Mouse (Mus musculus) cerebellum, adult 11-12 months (tissue): ENCODE measurements around the gene Aldh3a2.
"Not testable (repeated sequence)": the region's sequence is repeated elsewhere in the genome, so short reads cannot be mapped to it uniquely, and the experiment has no call there.

Experiments
- DNase-seq: peaks from one replicate; pipeline ENCODE4 v3.0.0; 2022

The Aldh3a2 gene

DNA sequence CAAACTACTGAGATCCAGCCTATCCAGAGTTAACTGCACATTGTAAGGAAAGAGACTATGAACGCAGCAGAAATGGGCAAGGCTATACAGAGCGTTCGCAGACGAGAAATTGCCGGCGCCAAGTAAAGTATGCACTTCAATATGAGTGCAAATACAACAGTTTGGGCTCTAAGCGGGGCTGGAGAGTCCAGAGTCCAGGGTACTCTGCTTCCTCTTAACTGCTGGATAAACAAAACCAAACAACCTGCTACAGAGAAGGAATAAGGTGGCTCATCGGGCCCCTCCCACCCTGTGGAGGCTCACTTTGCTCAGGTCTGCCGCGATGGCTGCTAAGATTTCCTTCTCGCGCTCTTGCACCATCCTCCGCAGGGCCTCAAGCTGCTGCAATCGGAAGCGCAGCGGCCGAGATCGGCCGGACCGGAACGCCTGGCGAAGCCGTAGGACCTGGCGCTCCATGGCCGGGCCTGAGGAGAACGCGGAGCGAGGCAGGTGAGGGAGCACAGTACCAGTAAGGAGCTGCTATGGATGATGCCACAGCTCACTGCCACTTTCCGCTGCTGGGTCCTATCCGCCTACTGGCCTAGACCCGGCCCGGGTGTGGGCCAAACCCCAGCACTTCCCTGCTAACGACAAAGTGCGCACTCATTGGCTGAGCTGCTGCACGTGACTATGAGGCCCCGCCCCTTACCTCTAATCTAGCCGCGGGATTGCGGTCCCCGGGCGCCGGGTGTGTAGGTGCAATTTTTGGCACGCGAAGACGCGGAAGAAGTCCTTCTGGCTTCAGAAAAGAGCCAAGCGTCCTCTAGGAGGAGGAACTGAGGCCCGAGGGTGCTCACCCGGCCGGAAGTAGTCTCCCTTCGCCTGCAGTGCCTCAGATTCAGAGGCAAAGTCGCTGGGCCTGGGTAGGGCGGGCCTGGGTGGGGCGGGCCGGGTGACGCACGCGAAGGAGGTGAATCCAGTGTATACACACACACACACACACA, at the start of gene Aldh3a2:
TSS of gene Aldh3a2 (minus strand) at position 914 of the 983 bp plus-strand sequence.
- peak; percentile 96 for DNase-seq

DNA sequence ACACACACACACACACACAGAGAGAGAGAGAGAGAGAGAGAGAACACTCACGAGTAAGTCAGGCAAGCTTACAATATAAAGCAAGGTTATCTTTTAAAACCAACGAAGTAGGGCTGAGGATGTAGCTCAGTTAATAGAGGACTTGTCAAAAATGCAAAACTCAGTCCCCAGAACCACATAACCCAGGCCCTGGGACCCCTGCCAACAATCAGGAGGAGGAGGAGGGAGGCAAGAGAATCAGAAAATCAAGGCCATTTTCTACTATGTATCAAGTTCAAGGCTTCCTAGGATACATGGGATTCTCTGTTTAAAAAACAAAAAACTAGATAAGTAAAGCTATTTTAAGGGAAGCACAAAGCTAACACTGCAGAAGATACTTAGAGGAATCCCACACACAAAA, 49.6 kb upstream of the Aldh3a2 start:
- no peak for DNase-seq

DNA sequence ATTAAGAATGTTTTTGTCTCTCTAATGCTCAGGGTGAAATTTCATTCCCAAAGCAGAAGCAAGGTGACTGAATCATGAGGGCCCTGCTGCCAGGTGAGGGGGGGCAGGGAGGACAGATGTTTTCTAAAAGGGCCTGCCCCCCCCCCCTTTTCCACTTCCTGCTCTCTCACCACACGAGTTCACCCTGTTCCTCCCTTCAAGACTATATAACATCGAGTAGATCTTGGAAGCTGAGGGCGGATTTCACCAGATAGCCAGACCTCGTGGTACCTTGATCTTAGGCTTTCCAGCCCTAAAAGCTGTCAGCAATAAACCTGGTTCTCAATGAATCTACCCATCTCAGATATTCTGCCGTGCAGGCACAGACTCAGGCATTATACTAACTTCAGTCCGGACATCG, 43.1 kb upstream of the Aldh3a2 start:
- no peak for DNase-seq

DNA sequence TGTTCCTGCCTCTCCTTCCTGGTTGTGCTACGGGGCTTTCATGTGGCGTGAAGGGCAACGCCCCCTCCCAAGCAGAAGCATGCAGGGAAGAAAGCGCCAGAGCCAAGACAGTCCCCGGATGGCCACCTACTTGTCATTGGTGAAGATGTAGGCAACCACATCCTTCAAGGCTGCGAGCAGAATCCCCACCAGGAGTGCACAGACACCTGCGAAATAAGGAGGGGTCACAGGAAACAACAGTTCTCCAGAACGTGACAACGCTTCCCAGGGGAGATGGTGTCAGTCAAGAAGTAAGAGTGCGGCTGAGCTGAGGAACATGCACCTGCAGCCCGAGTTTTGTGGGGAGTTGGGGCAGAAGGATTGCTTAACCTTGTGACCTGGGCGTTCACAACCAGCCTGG, 42.6 kb upstream of the Aldh3a2 start:
- no peak for DNase-seq

DNA sequence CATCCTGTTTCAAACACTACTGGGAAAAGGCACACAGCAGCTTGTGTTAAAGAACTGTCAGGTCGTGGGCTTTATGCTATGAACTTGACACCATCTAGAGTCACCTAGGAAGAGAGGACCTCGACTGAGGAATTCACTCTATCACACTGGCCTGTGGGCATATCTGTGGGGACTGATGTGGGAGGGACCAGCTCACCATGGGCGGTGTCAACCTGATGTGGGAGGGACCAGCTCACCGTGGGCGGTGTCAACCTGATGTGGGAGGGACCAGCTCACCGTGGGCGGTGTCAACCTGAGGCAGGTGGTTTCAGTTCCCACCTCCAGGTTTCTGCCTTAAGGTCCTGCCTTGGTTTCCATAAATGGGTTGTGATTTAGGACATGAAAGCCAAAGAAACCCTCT, 40.5 kb upstream of the Aldh3a2 start:
- no peak for DNase-seq

DNA sequence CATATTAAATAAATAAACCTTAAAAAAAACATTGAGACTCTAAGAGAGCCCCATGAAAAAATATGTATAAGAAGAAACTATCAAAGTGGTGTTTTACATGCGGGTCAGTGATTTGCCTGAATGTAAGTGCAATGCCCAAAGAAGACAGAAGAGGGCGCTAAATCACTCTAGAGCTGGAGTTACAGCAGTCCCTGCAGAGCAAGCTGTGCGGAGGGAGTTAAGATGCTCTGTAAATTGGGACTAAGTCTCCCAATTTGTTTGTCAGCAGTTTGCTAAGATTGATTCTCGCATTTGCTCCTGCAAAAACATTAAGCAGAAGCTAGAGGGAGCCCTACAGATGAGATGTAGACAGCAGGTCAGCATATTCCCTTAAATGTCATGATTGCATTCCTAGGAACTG, 38.1 kb upstream of the Aldh3a2 start:
- no peak for DNase-seq

DNA sequence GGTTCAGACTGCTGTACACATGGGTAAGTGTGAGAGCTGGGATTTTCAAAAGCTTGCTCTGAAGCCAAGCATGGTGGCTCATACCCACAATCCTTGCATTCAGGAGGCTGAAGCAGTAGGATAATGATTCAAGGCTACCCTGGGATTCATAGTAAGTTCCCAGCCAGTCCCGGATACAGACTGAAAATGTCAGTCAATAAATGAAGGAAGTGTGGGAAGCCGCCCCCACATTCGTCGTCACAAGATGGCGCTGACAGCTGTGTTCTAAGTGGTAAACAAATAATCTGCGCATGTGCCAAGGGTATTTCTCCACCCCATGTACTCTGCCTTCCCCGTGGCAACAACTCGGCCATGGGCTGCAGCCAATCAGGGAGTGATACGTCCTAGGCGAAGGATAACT, 37.3 kb upstream of the Aldh3a2 start:
- not testable (repeated sequence) for DNase-seq

DNA sequence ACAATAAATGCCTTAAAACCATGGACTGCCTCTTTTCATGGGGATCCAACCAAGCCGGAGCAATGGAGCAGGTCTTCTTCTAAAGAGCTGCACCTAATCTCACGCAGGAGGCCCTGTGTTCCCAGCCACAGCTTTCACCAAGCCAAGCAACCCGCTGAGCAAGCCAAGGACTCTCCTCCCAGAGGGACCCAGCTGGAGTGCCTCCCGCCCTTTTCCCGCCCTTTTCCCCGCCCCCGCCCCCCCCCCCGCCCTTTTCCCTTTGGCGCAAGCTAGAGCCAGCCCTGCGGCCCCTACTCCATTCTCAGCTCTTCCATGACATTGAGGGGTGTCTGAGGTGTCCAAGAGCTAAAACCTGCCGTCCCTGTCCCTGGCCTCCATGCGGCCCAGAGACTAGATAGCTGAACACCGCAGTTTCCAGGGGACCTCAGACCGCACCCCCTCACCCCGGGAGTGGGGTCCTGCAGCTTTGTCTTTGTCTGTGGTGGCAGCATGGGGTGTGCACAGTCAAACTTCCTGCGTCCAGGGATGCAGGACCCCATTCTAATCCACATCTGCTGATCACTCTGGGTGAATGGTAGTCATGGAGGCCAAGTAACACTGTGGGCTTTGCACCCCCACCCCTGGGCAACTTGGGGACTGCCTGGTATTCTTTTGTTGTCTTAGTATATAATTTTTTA, 33.6 kb upstream of the Aldh3a2 start:
- no peak for DNase-seq

DNA sequence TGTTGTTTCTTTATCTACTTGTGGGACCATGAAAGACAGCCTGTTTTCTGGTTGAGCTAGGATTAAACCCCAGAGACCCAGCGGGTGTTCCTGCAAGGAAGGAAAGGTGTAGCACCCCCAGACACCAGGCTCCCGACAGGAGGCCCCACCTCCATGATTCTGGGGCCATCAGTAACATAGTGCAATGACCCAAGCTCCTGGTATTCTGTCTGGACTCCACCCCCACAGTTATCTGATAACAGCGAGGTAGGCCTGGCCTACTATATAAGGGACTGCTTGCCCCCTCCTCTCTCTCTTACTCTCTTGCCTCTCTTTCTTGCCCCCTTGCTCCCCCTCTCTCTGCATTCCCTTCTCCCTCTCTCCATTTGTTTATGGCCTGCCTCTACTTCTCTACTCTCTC, 32.9 kb upstream of the Aldh3a2 start:
- no peak for DNase-seq

DNA sequence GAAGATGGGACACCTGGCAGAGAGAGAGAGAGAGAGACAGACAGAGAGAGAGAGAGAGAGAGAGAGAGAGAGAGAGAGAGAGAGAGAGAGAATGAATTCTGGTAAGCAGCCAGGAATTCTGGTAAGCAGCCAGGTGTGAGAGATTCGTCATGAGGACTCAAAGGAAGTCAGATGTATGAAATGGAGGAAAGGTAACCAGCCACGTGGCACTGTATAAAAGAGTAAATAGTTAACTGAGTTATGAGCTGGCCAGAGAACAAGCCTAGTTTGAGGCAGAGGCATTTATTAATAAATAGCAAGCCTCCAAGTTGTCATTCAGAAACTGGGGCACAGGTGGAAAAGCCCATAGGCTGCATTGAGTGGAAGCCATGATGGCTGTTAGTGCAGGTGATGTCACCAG, 30.6 kb upstream of the Aldh3a2 start:
- DNase-seq, result no peak

DNA sequence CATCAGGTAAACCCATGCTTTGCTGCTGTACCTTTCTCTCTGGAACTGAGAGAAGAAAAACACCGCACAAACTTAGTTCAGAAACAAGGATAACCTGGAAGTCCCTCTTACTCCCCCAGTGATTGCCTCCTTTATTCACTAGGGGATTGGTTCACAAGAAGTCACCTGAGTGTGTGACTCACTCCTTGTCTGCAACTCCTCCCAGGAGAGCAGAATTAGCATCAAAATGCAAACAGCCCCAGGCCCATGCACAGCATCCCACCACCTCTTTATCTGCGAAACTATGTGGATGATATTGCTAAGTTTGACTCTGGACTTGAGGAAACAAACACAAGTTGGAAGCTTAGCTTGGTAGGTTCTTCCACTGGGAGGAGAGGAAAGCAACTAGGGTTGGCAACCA, 30.1 kb upstream of the Aldh3a2 start:
- no peak for DNase-seq

DNA sequence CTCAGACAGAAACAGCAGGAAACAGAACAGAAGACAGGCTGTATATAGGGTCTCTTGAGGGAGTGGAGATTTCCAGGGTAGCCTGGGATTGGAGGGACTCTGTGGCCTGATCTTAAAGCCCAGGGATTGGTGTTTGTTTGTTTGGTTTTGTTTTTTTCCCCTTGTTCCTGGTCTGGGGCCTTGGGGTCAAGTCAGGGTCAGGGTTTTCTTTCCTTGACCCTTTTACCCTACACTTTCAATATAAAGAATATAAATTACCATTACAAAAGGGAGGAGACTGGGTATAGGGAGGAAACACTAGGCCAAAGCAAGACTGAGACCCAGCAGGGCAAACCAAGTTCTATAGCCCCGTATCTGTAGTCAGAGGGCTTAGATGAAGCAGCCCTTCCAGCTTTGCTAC, 29.3 kb upstream of the Aldh3a2 start:
- DNase-seq, result no peak

DNA sequence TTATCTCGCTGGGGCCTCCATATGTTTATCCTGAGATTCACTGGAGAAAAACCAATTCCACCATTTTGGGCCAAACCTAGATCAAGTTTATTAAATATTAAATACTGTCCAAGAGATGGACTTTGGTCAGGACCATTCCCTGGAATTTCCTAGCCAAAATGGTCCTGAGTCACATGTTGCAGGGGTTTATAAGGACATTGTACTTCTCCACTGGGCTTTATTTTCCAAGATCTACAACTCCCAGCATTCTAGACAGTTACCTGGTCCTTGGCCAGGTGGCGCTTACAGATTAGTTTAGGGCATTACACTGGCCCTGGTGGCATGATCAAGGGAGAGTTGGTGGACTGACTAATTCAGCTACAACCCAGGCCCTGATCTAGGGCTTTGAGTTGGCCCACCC, 28.3 kb upstream of the Aldh3a2 start:
- DNase-seq, result no peak

DNA sequence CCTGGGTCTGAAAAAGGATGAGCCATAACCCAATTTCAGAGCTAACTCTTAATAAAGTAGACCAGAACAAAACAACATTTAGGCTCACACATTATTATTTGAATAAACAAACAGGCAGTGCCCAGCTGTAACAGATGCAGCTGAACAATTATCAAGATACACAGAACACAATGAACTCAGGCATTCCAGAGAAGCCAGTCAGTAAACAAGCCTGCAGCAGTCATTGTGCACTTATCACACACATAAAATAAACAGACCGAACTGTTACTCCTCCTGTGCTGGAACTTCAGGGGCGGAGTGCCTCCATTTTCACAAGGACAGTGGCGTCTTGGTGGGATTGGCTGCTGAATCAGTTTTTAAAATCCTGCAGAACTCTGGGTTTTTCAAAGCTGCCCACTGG, 27.2 kb upstream of the Aldh3a2 start:
- DNase-seq, result no peak

DNA sequence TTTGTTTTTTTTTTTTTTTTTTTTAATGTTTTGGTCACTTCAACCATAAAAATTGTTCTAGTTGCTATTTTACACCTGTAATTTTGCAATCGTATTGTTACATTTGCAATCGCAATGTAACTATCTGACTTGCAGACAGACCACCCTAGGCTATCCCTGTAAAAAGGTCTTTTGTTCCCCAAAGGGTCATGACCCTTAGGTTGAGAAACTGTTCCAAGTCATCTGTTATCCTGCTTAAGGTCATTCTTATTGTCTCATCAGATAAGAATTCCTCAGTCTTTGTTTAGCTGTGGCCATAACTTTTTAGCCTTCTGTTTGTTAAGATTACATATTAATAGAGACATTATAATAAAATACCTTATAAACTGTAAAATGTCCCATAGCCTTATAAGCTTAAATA, 26.0 kb upstream of the Aldh3a2 start:
- no peak for DNase-seq

DNA sequence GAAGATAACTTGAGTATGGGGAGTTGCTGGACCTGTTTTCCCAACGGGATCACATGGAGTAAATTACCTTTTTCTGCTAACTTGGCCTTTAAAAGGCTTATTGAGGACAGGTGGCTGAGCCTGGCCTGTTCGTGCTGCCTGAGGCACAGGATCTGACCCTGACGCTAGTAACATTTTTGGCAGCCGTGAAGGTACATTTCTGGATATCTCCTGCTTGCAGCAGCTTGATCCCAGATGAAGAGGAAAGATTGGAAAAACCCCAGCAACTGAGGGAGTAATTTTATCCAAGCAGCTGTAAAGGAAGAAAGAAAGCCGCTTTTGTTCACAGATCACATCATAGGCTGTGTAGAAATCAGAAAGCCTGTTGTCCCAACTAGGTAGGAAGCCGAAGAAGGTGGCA, 17.1 kb upstream of the Aldh3a2 start:
- DNase-seq, result no peak

DNA sequence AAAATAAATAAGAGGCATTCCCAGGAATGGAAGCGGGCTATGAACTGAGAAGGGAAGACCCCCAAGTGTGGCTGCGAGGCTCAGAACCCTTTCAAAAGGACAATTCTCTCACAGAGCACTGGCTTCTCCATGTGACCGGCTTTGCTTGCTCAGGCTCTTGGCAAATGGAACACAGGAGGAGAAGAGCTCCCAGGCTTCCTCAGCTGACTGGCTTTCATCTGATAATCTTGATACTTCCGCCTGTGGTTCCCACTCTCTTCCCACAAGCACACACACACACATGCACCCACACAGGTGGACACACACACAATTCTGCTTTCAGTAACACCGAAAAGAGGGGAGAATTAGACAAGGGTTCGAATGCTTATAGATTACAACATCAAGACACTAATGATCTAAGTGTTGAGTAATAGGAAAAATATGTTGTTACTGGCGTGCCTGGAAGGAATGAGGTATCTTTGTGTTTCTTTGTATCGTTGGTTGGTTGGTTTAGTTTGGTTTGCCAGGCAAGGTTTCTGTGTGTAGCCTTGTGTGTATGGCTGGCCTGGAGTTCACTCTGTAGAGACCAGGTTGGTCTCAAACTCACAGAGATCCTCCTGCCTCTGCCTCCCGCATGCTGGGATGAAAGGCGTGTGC, 16.3 kb upstream of the Aldh3a2 start:
- DNase-seq, result no peak

DNA sequence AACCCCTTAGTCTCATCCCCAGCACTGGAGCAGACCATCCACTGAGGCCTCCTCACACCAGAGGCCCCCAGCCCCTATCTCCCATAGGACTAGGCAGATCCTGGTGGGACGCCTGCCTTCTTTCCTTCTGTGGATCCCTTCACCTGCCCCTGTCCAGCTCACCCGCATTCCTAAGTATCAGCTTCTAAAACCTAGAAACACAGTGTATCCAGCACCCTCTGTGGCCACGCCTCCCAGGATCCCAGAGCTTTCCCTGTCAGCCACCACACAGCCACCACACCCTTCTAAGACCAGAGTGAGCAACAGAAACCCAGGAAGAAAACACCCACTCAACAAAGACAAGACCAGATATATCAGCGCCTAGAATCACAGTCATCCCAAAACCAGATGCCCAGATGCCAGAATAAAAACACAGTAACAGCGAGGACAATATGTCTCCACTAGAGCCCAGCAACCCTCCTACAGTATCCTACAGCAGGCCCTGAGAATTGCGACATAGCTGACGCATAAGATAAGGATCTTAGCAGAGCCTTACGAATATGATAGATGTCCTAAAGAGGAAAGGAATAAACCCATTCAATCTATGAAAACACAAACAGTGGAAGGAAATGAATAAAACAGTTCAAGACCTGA, 11.3 kb upstream of the Aldh3a2 start:
- no peak for DNase-seq

DNA sequence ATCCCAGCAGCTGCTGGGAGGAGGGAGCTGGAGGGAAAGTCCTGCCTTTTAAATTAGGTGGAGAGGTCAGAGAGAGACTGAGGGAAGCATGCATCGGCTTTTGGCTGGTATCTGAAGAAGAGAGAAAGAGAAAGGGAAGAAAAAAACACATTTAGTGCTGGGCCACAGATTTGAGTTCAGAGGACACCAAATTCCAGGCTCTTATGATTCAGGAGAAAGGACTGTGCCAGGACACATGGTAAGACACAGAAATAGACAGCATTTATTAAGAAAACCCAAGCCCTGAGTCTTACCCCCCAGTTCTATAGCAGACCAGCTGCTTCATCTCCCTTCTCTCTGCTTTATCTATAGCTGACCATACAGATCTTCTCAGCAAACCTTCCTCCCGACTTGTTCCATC, 10.7 kb upstream of the Aldh3a2 start:
- DNase-seq, result no peak

DNA sequence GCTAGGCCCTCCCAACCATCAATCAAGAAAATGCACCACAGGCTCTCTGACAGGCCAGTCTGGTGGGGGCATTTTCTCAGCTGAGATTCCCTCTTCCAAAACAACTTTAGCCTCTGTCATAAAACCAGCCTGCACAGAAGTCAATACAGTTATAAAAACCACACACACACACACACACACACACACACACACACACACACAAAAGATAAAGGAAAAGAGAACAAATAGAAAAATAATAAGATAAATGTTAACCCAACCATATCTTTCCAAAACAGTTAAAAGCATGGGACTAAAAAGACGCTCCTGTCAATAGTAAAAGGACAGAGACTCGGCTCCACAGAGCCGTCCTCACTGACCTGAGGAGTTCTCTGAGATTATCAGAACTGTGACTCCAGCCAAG, 9.2 kb upstream of the Aldh3a2 start:
- no peak for DNase-seq

DNA sequence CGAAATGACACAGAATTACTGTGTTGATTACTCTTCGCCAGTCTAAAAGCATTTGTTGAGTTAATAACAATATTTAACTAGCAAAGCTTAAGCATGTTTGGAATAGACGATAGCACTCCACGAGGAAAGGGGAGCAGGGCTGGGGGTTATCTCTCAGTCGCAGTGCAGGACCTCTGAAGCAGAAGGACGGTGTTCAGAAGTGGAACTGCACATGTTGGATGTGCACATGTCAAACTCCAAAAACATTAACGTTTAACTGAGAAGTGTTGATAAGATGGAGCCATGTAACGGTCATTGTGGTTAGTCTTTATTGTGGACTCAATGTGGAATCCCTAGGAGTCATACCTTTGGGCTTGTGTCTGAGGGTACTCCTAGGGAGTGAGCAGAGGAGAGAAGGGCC, 7.8 kb upstream of the Aldh3a2 start:
- no peak for DNase-seq

DNA sequence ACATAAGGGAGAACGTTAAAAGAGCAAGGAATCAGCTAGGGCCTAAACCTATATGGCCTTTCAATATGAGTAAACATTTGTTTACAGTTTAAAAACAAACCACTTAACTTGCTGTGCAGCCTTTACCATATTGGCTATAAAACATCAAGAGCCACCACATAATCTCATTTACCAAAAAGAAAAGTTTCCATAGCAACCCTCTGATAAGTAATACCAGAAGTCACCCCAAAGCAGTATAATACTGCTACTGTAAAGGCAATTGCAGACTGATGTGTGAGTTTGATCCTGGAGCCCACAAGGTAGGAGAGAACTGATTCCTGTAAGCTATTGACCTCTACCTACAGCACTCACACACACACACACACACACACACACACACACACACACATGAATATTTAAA, 7.2 kb upstream of the Aldh3a2 start:
- DNase-seq, result no peak

DNA sequence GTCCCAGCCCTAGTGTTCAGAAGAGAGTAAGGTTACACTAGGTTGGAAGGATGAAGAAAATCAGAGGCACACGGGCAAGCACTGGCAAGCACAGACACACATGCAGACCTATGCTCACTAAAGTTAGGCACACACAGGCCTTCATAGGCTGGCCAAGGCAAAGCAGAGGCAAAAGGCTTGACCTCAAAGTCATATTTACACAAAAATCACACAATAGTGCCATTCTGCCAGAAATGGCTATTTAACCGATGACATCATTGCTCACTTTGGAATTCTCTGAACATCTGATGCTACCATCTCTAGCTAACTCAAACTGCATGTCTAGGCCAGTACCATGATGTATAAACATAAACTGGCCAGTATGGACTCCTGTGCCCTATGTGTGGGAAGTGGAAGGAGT, 6.7 kb upstream of the Aldh3a2 start:
- no peak for DNase-seq
